Mouse (Mus musculus) forebrain, embryonic 13.5 days (tissue): Measurements from ENCODE around the gene Cherp. TPM values are rescaled to one million over a fixed set of nuclear protein-coding genes. Genes with fewer than 3 reads are reported as not detected.

ENCODE experiments used
- ATAC-seq: fragments of 200-750 bp; cut with Nextera tagmentation; 2 replicates; pipeline ENCODE4 v1.8.0; 2017
- H3K27ac ChIP-seq: fragments of 300-500 bp; sonication (generic); 2 replicates; pipeline ENCODE4 v1.5.1; 2015; ENCODE audit warnings: inconsistent platforms, mild to moderate bottlenecking, moderate library complexity
- H3K27me3 ChIP-seq: fragments of 300-500 bp; sonication (generic); 2 replicates; pipeline ENCODE4 v1.6.1; 2015; ENCODE audit warnings: mild to moderate bottlenecking, inconsistent platforms
- H3K36me3 ChIP-seq: fragments of 300-500 bp; sonication (generic); 2 replicates; pipeline ENCODE4 v1.6.1; 2015; ENCODE audit warnings: mild to moderate bottlenecking, inconsistent platforms; ENCODE audit not compliant: poor library complexity, severe bottlenecking
- H3K4me1 ChIP-seq: fragments of 300-500 bp; sonication (generic); 2 replicates; pipeline ENCODE4 v1.6.1; 2015; ENCODE audit warnings: inconsistent platforms
- H3K4me2 ChIP-seq: fragments of 300-500 bp; sonication (generic); 2 replicates; pipeline ENCODE4 v1.6.1; 2015; ENCODE audit warnings: inconsistent platforms, mild to moderate bottlenecking, moderate library complexity
- H3K4me3 ChIP-seq: fragments of 300-500 bp; sonication (generic); 2 replicates; pipeline ENCODE4 v1.5.1; 2015; ENCODE audit warnings: mild to moderate bottlenecking, inconsistent platforms
- H3K9ac ChIP-seq: fragments of 300-500 bp; sonication (generic); 2 replicates; pipeline ENCODE4 v1.6.1; 2015; ENCODE audit warnings: mild to moderate bottlenecking, inconsistent platforms
- H3K9me3 ChIP-seq: fragments of 300-500 bp; sonication (generic); replicated peaks from 2 replicates; pipeline ENCODE4 v1.6.1; 2016; ENCODE audit warnings: inconsistent platforms
- WGBS: fragments of 180-500 bp; shearing (Covaris S2); methylation state at CpG from one replicate; pipeline ENCODE4 v1.1.7; 2015; 5-methylcytosine and 5-hydroxymethylcytosine counted together
- polyA plus RNA-seq: library from polyadenylated mRNA; unstranded; fragments of >200 nt; fragmentation: Nextera tagmentation; extraction: Ambion mirVana; gene quantifications from 2 replicates; pipeline ENCODE4 v1.2.1, GENCODE M21; 2015

The Cherp gene
- polyA plus RNA-seq, 1 experiment from 2014 or later, result 48.4 TPM

DNA sequence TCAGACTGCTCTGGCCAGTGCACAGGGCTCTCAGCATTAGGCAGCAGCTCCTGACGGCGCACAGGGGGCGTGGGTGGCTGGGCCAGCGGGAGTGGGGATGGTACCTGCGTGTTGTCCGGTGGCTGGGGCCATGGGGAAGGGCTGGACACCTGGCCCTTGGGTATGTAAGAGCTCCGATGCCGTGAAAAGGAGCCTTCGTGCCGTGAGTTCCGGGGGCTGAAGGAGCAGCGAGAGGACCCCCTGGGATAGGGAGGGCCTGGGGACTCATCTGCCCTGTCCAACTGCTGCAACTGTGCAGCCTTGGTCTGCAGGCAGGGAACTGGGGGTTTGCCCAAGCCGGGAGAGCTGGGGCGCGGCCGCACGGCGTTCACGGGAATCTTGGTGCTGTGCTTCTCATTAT is 21.2 kb upstream of the Cherp start:
- ATAC-seq, result no peak
- no peaks in the 10 kb centered on the region for H3K9me3 ChIP-seq
- H3K36me3 ChIP-seq, result peaks cover 31% of the 10 kb centered on the region
- WGBS, result 90% methylated on average over 19 of the region's 19 CpGs
- no peaks in the 10 kb centered on the region for H3K27me3 ChIP-seq
- H3K4me1 ChIP-seq, result peaks cover 29% of the 10 kb centered on the region
- no peak overlapping the region for H3K4me3 ChIP-seq
- no peak overlapping the region for H3K4me2 ChIP-seq
- H3K27ac ChIP-seq, result no peak overlapping the region
- no peak overlapping the region; the same call in 1 of the 2 replicates for H3K9ac ChIP-seq

DNA sequence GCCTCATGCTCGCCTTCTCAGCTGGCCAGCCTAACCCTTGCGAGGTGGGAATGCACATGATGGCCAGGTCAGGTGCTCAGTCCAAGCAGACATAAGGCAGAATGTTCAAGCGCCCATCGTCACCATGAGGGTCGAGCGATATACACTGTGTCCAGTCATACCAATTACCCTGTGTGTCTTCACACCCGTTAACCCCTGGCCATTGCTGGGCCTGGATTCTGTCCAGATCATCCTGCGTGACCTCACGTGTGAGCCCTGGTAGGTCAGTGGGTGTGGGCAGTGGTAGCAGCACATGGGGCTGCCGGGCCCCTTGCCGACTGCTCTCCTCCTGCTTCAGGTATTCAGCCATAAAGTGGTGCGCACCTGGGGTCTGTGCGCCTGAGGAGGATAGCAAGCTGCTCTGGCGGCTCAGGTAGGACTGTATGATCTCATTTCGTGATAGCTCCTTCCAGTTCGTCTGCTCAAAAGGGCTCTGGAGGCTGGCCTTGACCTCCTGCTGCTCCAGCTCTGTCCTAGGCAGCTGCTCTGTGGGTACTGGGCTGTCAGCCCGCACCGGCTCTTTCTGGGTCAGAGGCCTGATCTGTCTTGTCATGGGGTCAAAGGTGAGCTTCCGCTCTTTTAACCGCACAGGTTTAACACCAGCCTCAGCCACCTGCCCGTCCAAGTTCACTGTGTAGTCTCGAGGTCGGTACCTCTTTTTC is 20.5 kb upstream of the Cherp start:
- no peak for ATAC-seq
- H3K4me2 ChIP-seq, result no peak overlapping the region
- no peak overlapping the region for H3K4me3 ChIP-seq
- H3K36me3 ChIP-seq, result peaks cover 31% of the 10 kb centered on the region
- H3K27ac ChIP-seq, result no peak overlapping the region
- no peaks in the 10 kb centered on the region for H3K9me3 ChIP-seq
- no peak overlapping the region for H3K9ac ChIP-seq
- H3K27me3 ChIP-seq, result no peaks in the 10 kb centered on the region
- WGBS, result 88% methylated on average over 23 of the region's 23 CpGs
- H3K4me1 ChIP-seq, result peaks cover 35% of the 10 kb centered on the region

DNA sequence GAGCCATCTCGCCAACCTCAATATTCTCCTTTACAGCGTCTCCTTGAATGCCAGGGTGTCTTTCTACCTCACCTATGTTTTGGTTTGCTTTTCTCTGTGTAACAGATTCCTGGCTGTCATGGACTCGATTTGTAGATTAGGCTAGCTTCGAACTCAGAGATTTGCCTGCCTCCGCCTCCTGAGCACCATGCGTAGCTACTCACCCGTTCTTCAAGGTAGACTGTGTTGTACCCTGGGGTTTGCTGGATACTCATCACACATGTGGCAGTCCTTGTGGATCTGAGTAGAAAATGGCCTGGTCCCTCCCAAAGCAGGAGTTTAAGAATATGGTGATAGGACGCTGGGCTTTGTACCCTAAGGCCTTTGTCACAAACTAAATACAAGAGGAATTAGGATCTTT is 18.4 kb upstream of the Cherp start:
- Histone ChIP-seq H3K9me3 (no peaks in the 10 kb centered on the region), H3K9ac (peak overlapping the region; percentile 77), H3K36me3 (peaks cover 42% of the 10 kb centered on the region), H3K4me2 (peak overlapping the region; percentile 75), H3K27me3 (no peaks in the 10 kb centered on the region), H3K4me1 (peaks cover 39% of the 10 kb centered on the region), H3K4me3 (peak overlapping the region; percentile 95), H3K27ac (peak overlapping the region; percentile 71; the same call in 1 of the 2 replicates)
- no peak for ATAC-seq
- WGBS, result 16% methylated on average over 8 of the region's 8 CpGs

DNA sequence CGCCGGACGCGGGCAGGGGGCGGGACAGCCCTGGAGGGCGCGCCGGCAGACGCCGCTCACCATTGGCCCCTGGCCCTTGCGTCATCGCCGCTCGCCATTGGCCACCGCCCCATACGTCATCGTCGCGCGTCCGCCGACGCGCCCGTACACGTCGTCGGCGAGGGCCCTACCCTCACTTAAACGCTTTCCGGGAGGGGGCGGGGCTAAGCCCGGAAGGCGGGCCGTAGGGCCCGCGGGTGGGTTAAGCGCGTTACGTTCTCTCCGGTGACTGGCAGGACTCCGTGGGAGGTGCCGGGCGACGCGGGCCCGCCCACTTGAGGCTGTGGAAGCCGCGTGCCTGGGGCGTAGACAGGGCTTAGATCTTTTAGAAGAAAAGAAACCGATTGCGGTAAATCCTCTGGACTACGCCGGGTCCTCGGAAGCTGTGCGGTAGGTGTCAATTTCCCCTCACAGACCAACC is 17.6 kb upstream of the Cherp start:
- Histone ChIP-seq H3K27ac (peak overlapping the region; percentile 71), H3K9me3 (no peaks in the 10 kb centered on the region), H3K27me3 (no peaks in the 10 kb centered on the region), H3K4me3 (peak overlapping the region; percentile 95), H3K4me1 (peaks cover 39% of the 10 kb centered on the region), H3K4me2 (peak overlapping the region; percentile 79), H3K36me3 (peaks cover 48% of the 10 kb centered on the region), H3K9ac (peak overlapping the region; percentile 86)
- under 1% methylated on average over 37 of the region's 56 CpGs for WGBS
- peak; percentile 97 for ATAC-seq

DNA sequence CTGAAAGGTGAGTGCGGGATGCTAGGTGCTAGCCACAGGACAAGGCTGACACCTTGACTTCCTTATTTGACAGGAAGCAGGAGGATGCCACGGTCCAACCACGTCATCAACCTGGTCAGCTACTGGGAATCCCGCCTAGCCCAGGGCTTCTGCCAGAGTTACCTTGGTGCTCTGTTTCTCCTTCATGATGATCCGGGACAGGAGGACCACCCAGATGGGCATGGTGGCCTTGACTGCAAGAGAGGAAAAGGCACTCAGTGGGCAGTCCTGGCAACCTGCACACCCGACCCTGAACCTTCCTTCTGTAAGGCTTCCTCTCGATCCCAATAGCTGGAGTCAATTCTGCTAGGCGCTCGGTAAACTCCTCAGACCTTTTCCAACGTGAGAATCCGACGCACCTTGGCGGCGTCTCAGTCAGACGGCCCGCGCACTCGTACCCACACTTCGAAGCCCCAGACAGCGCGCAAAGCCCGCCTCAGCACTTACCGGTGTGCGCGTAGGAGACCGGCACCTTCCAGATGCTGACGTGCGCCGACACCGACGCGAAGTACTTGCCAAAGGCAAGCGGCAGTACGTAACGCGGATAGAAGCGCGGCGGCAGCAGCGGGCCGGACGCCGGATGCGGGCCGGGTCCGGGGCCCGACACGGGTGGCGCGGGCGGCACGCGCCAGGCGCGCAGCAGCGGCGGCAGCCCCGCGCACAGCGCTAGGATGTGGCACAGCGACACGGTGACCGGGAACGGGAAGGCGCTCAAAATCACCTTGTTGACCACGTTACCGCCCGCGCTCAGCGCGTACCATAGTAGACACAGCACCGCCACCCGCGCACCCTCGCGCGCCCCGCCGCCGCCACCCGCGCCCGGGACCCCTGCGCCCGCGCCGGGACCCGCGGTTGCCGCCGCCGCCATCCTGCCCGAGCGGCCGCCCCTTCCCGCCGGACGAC is 16.9 kb upstream of the Cherp start, which contains the start of gene Slc35e1:
Gene Slc35e1, minus strand, starts transcription at position 935 of the 942 bp plus-strand sequence.
- ATAC-seq, result peak; percentile 17; the same call in 1 of the 2 replicates
- Histone ChIP-seq H3K4me1 (peaks cover 39% of the 10 kb centered on the region), H3K9me3 (no peaks in the 10 kb centered on the region), H3K27ac (peak within 1 kb of the TSS; percentile 71), H3K4me2 (peak within 1 kb of the TSS; percentile 79), H3K27me3 (no peaks in the 10 kb centered on the region), H3K4me3 (peak within 1 kb of the TSS; percentile 95), H3K9ac (peak within 1 kb of the TSS; percentile 86), H3K36me3 (peaks cover 52% of the 10 kb centered on the region)
- WGBS, result under 1% methylated on average over 85 of the region's 98 CpGs

DNA sequence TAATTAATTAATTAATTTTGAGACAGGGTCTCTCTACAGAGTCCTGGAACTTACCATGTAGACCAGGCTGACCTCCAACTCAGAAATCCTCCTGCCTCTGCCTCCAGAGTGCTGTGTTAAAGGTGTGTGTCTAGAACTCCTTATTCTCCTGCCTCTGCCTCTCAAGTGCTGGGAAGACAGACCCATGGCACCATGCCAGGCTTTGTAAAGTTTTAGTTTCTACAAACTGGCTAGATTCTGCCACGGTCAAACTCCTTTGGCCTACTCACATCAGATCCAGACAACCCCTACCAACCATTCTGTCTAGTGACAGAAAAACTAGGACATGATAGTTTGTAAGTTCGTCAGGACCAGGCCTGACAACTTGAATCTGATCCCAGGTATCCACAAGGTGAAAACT is 16.0 kb upstream of the Cherp start:
- no peak for ATAC-seq
- Histone ChIP-seq H3K9ac (peak overlapping the region; percentile 86), H3K4me3 (peak overlapping the region; percentile 95)

DNA sequence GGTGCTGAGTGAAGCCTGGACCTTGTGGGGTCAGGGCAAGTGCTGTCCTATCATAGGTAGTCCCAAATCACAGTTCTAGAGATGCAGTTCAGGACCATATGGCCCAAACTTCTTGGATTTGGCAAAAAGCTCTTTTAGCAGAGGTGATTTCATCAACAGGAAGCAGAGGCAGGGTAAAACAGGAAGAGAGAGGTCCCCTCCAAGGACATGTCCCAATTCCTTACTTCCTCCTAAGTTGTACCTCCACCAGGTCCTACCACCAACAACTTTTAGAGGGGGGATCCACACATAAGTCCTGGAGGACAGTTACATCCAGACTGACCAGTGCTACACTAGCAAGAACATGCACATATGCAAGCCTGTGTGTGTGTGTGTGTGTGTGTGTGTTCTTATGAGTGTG is 12.0 kb upstream of the Cherp start:
- H3K27me3 ChIP-seq, result no peaks in the 10 kb centered on the region
- no peak overlapping the region for H3K9ac ChIP-seq
- H3K4me3 ChIP-seq, result no peak overlapping the region
- H3K4me1 ChIP-seq, result peaks cover 17% of the 10 kb centered on the region
- H3K36me3 ChIP-seq, result peaks cover 68% of the 10 kb centered on the region
- no peak overlapping the region for H3K27ac ChIP-seq
- H3K9me3 ChIP-seq, result no peaks in the 10 kb centered on the region
- ATAC-seq, result no peak
- H3K4me2 ChIP-seq, result no peak overlapping the region

More for the DNA sequence above, 16.0 kb upstream of the Cherp start:
- H3K27me3 ChIP-seq, result no peaks in the 10 kb centered on the region
- H3K27ac ChIP-seq, result no peak overlapping the region
- peaks cover 50% of the 10 kb centered on the region for H3K36me3 ChIP-seq
- peak overlapping the region; percentile 79 for H3K4me2 ChIP-seq
- no peaks in the 10 kb centered on the region for H3K9me3 ChIP-seq
- 85% methylated on average over 2 of the region's 2 CpGs for WGBS
- peaks cover 39% of the 10 kb centered on the region for H3K4me1 ChIP-seq

DNA sequence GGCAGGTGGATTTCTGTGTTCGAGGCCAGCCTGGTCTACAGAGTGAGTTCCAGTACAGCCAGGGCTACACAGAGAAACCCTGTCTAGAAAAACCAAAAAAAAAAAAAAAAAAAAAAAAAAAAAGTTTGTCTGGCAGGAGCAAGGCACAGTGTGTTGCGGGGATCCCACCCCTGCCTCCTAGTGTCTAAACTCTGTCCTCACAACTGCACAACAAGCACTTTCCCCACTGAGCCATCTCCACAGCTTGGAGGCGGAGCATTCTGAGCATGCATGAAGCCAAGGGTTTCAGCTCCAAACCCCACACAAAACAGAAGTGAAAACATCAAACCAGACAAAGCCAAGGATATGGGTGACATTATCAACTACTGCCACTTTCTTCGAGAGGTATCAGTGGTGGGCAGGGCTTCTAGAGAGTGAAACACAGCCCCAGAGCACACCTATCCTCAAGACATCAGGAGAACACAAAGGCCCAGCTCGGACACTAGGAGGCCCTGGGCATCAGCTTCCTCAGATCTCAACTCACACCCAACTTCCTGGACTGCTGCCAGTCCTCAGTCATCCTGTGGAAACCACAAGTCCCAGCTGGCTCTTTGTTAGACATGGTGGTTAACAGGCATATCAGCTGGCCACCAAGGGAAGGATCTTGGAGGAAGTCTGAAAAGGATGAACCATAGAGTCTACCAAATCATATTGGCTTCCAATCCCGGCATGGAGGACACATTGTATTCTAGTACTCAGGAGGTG is 10.6 kb upstream of the Cherp start:
- Histone ChIP-seq H3K9me3 (no peaks in the 10 kb centered on the region), H3K27me3 (no peaks in the 10 kb centered on the region), H3K4me3 (no peak overlapping the region), H3K36me3 (peaks cover 78% of the 10 kb centered on the region), H3K4me2 (no peak overlapping the region), H3K27ac (no peak overlapping the region), H3K4me1 (peaks cover 4% of the 10 kb centered on the region), H3K9ac (no peak overlapping the region)
- 93% methylated on average over 6 of the region's 6 CpGs for WGBS
- ATAC-seq, result no peak

DNA sequence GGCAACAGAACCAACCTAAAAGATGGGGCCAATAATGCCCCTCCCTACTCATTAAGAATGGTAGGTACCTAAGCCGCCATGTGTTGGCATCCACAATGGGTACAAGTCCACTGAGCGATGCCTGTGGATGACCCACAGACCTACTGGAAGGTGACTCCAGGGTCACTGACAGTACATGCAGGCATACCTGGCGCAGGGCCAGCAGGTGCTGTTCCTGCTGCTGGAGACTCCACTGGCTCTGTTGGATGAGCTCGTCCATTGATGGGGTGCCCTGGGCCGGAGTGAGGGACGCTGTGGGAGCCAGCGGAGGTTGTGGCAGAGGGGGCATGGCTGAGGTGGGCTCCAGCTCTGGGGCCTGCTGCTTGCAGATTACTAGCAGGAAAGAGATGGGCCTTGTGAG is 4.3 kb downstream of the Cherp start:
- H3K4me1 ChIP-seq, result peaks cover 11% of the 10 kb centered on the region
- H3K27ac ChIP-seq, result no peak overlapping the region
- no peaks in the 10 kb centered on the region for H3K9me3 ChIP-seq
- ATAC-seq, result no peak
- WGBS, result 93% methylated on average over 7 of the region's 7 CpGs
- H3K27me3 ChIP-seq, result no peaks in the 10 kb centered on the region
- H3K4me3 ChIP-seq, result no peak overlapping the region
- peaks cover 76% of the 10 kb centered on the region for H3K36me3 ChIP-seq
- no peak overlapping the region for H3K4me2 ChIP-seq
- no peak overlapping the region for H3K9ac ChIP-seq

DNA sequence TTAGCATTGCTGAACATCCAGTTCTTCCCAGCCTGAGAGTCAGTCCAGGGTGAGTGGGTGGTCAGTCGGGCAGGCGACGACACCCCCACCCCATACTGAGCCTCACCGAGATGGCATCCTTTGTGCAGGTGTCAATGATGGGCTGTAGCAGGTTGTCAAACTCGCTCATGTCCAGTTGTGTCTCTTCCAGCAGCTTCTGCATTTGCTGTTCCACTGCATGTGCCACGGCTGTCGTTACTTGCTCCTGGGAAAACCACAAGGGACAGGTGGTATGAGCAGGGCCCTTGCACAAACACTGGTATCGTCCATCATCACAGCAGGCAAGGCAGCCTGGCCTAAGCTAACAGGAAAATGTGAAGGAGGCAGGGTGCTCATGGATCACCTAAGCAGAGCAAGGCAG is 5.0 kb downstream of the Cherp start:
- H3K4me2 ChIP-seq, result no peak overlapping the region
- ATAC-seq, result no peak
- H3K27me3 ChIP-seq, result no peaks in the 10 kb centered on the region
- peaks cover 83% of the 10 kb centered on the region for H3K36me3 ChIP-seq
- H3K9ac ChIP-seq, result no peak overlapping the region
- H3K4me3 ChIP-seq, result no peak overlapping the region
- WGBS, result 96% methylated on average over 7 of the region's 8 CpGs
- H3K9me3 ChIP-seq, result no peaks in the 10 kb centered on the region
- H3K4me1 ChIP-seq, result peaks cover 9% of the 10 kb centered on the region
- H3K27ac ChIP-seq, result no peak overlapping the region

DNA sequence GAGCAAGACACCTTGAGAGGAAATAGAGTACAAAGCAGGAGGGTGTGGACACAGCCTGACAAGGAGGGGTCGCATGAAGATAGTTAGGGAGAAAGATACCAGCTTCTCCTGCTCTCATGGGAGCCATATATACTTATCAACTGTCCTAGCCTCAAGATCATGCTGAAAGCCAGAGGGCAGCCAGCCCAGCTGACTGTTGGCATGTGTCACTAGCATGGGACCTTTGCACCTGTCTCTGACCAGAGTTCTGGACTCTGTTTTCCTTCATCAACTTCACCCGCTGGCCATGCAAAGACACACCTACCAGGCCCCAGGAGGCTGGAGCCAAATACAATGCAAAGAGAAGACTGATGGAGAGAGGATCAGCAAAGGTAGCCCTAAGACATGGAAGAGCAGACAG is 5.8 kb downstream of the Cherp start:
- ATAC-seq, result no peak
- Histone ChIP-seq H3K9me3 (no peaks in the 10 kb centered on the region), H3K4me1 (peaks cover 8% of the 10 kb centered on the region), H3K27me3 (no peaks in the 10 kb centered on the region), H3K9ac (no peak overlapping the region), H3K4me2 (no peak overlapping the region), H3K36me3 (peaks cover 91% of the 10 kb centered on the region), H3K27ac (no peak overlapping the region), H3K4me3 (no peak overlapping the region)
- 98% methylated on average over 2 of the region's 2 CpGs for WGBS
